Comparison of ENCODE assay signal across 8 mouse cellular contexts in the genomic region with DNA sequence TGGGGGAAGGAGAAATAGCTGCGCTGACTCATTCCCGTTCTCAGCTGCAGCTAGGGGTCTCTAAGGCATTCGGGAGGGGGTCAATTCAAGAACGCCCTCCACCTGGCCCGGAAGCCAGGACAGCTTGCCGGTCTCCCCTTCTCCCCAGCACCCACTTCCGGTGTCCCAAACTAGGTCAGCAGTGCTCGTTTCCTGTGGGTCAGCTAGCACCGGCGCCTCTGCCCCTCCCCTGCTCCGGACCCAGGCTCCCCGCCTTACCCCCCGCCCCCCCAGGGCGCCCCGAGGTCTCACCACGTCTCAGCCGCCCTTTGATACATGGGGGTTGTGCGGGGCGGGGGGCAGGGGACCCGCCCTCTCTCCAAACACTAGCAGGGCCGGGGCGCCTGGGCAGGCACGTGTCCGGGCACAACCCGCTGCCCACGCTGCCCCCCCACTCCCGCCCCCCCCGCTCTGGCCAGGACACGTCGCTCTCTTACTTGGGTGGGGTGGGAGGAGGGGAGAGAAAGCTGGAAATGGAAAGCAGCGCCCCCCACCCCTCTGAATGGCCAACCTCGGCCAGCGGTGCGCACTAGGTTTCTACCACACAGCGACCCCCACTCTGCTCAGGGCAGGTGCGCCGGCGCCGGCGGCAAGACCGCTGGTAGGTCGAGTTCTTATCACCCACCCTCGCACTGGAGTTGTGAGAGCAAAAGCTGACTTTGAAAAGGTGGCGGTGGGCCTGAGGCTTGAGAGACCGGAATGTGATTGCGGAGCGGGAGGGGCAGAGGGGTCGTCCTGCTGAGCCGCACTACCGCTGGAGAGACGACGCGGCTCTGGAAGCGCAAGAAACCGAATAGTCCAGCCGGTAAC. TPM values are rescaled to one million over a fixed set of nuclear protein-coding genes. Genes with fewer than 3 reads are reported as not detected.
DNase-seq lines count a peak whose midpoint lies in the region; ATAC-seq and TF ChIP-seq lines count a peak whose summit lies in the region.

No protein-coding gene starts in this region.

- H3K27me3 ChIP-seq in megakaryocyte, embryonic 14.5 days (replicated peaks): no peaks in the 10 kb centered on the region
- no peaks in the 10 kb centered on the region for H3K27me3 ChIP-seq in intestine, postnatal 0 days (replicated peaks; ENCODE audit: control insufficient read depth, insufficient read depth, low read length)
- H3K27me3 ChIP-seq in lung, embryonic 14.5 days (ENCODE audit: insufficient read depth, low read length): no peaks in the 10 kb centered on the region; the same call in 1 of the 2 replicates

- ATAC-seq in megakaryocyte, adult 5-6 weeks (ENCODE audit: poor library complexity, severe bottlenecking): no peak
- no peak for ATAC-seq in intestine, postnatal 0 days
- no peak for ATAC-seq in lung, embryonic 14.5 days (ENCODE audit: insufficient read depth)

- peak overlapping the region; percentile 97 for H3K4me3 ChIP-seq in megakaryocyte, embryonic 14.5 days (replicated peaks)
- peak overlapping the region; percentile 76 for H3K4me3 ChIP-seq in intestine, postnatal 0 days (ENCODE audit: low read depth, low read length)
- peak overlapping the region; percentile 56 for H3K4me3 ChIP-seq in lung, embryonic 14.5 days (ENCODE audit: low read depth, low read length)

- no peaks in the 10 kb centered on the region for H3K9me3 ChIP-seq in megakaryocyte, embryonic 14.5 days
- no peaks in the 10 kb centered on the region for H3K9me3 ChIP-seq in intestine, postnatal 0 days (ENCODE audit: control insufficient read depth)
- H3K9me3 ChIP-seq in lung, embryonic 14.5 days (ENCODE audit: low read depth, low read length): no peaks in the 10 kb centered on the region

- peak overlapping the region; percentile 83 for H3K9ac ChIP-seq in intestine, postnatal 0 days (ENCODE audit: low read depth, low read length)
- peak overlapping the region; percentile 61 for H3K9ac ChIP-seq in lung, embryonic 14.5 days

- WGBS in intestine, postnatal 0 days: 1% methylated on average over 55 of the region's 56 CpGs
- under 1% methylated on average over 47 of the region's 56 CpGs for WGBS in lung, embryonic 14.5 days

- TF ChIP-seq CTCF in intestine, postnatal 0 days (IDR thresholded peaks at IDR 0.05; ENCODE audit: low read depth): 0 out of 2 replicates have a peak, but pooled peaks have one; percentile 11
- no peak for TF ChIP-seq CTCF in lung, embryonic 14.5 days (IDR thresholded peaks at IDR 0.05; ENCODE audit: low read depth)

- H3K4me2 ChIP-seq in intestine, postnatal 0 days (replicated peaks; ENCODE audit: low read depth): peak overlapping the region; percentile 85
- peak overlapping the region; percentile 100 for H3K4me2 ChIP-seq in lung, embryonic 14.5 days

- H3K4me1 ChIP-seq in megakaryocyte, embryonic 14.5 days: peaks cover 69% of the 10 kb centered on the region
- H3K4me1 ChIP-seq in intestine, postnatal 0 days (replicated peaks; ENCODE audit: control insufficient read depth, insufficient read depth, low read length): peaks cover 4% of the 10 kb centered on the region; the same call in 1 of the 2 replicates
- H3K4me1 ChIP-seq in lung, embryonic 14.5 days (ENCODE audit: insufficient read depth): peaks cover 13% of the 10 kb centered on the region

- H3K27ac ChIP-seq in intestine, postnatal 0 days (ENCODE audit: low read depth, low read length): peak overlapping the region; percentile 97
- H3K27ac ChIP-seq in lung, embryonic 14.5 days (ENCODE audit: low read depth): peak overlapping the region; percentile 80

- peaks cover 30% of the 10 kb centered on the region for H3K36me3 ChIP-seq in megakaryocyte, embryonic 14.5 days (replicated peaks; ENCODE audit: low read length)
- H3K36me3 ChIP-seq in intestine, postnatal 0 days (ENCODE audit: control insufficient read depth, insufficient read depth): no peaks in the 10 kb centered on the region
- H3K36me3 ChIP-seq in lung, embryonic 14.5 days (ENCODE audit: insufficient read depth): no peaks in the 10 kb centered on the region

- DNase-seq in cerebellum, adult 9-10 months: peak; percentile 70
- peak; percentile 76 for DNase-seq in gastrocnemius, postnatal 25 days
- DNase-seq in lung, embryonic 14.5 days: peak; percentile 62
- DNase-seq in retina, postnatal 7 days (ENCODE audit: low read depth, low spot score): peak; percentile 53
- no peak for DNase-seq in layer of hippocampus, adult 18-20 months (ENCODE audit: low spot score in 2 of 2)

RNA-seq across cellular contexts. Expression of a gene that starts 2.7 kb away (rescaled TPM):
- 76.2 and 120 TPM in 2 replicates for polyA plus RNA-seq in megakaryocyte, embryonic 14.5 days (2012; ENCODE audit: insufficient read depth, low replicate concordance)
- total RNA-seq in megakaryocyte, adult 5-6 weeks (2015): 38.9 and 41.1 TPM in 2 replicates
- total RNA-seq in megakaryocyte, adult 5-6 weeks (2017): 63.8 and 71.3 TPM in 2 replicates
- total RNA-seq in gastrocnemius, postnatal 25 days (2021): 10 to 100 TPM; 23.0 to 23.7 TPM
- 14.3 and 20.8 TPM in 2 replicates for polyA plus RNA-seq in intestine, postnatal 0 days (2015; fragmentation: Nextera tagmentation; extraction: Ambion mirVana)
- polyA plus RNA-seq in lung, embryonic 14.5 days (2014; fragmentation: Nextera tagmentation; extraction: Ambion mirVana): 1.6 and 1.7 TPM in 2 replicates
- 10 to 100 TPM; 12.1 to 16.8 TPM for total RNA-seq in layer of hippocampus, adult 18-20 months (2021)

RNA-seq across cellular contexts. Expression of a gene that starts 10.7 kb away (rescaled TPM):
- 0.31 and 0.95 TPM in 2 replicates for polyA plus RNA-seq in megakaryocyte, embryonic 14.5 days (2012; ENCODE audit: insufficient read depth, low replicate concordance)
- total RNA-seq in megakaryocyte, adult 5-6 weeks (2015): 1.6 and 2.3 TPM in 2 replicates
- 0.37 and 0.44 TPM in 2 replicates for total RNA-seq in megakaryocyte, adult 5-6 weeks (2017)
- 1 to 10 TPM in 1 of 2 experiments, not detected in 1; 1.2 TPM for total RNA-seq in gastrocnemius, postnatal 25 days (2021)
- not detected in 2 replicates for polyA plus RNA-seq in intestine, postnatal 0 days (2015; fragmentation: Nextera tagmentation; extraction: Ambion mirVana)
- polyA plus RNA-seq in lung, embryonic 14.5 days (2014; fragmentation: Nextera tagmentation; extraction: Ambion mirVana): 0.19 and 0.33 TPM in 2 replicates
- 1 to 10 TPM; 2.5 to 4.4 TPM for total RNA-seq in layer of hippocampus, adult 18-20 months (2021)

RNA-seq across cellular contexts. Expression of a gene that starts 19.8 kb away (rescaled TPM):
- 23.1 and 23.4 TPM in 2 replicates for polyA plus RNA-seq in megakaryocyte, embryonic 14.5 days (2012; ENCODE audit: insufficient read depth, low replicate concordance)
- total RNA-seq in megakaryocyte, adult 5-6 weeks (2015): 9.7 and 11.6 TPM in 2 replicates
- total RNA-seq in megakaryocyte, adult 5-6 weeks (2017): 10.8 and 11.8 TPM in 2 replicates
- 10 to 100 TPM; 43.3 to 44.5 TPM for total RNA-seq in gastrocnemius, postnatal 25 days (2021)
- 29.2 and 32.1 TPM in 2 replicates for polyA plus RNA-seq in intestine, postnatal 0 days (2015; fragmentation: Nextera tagmentation; extraction: Ambion mirVana)
- polyA plus RNA-seq in lung, embryonic 14.5 days (2014; fragmentation: Nextera tagmentation; extraction: Ambion mirVana): 18.1 and 18.2 TPM in 2 replicates
- total RNA-seq in layer of hippocampus, adult 18-20 months (2021): 10 to 100 TPM; 39.8 to 39.9 TPM

RNA-seq across cellular contexts. Expression of a gene that starts 26.3 kb away (rescaled TPM):
- 16.4 and 53.9 TPM in 2 replicates for polyA plus RNA-seq in megakaryocyte, embryonic 14.5 days (2012; ENCODE audit: insufficient read depth, low replicate concordance)
- total RNA-seq in megakaryocyte, adult 5-6 weeks (2015): 157 and 174 TPM in 2 replicates
- 126 and 134 TPM in 2 replicates for total RNA-seq in megakaryocyte, adult 5-6 weeks (2017)
- total RNA-seq in gastrocnemius, postnatal 25 days (2021): 1 to 10 TPM; 3.1 to 3.4 TPM
- 106 and 118 TPM in 2 replicates for polyA plus RNA-seq in intestine, postnatal 0 days (2015; fragmentation: Nextera tagmentation; extraction: Ambion mirVana)
- polyA plus RNA-seq in lung, embryonic 14.5 days (2014; fragmentation: Nextera tagmentation; extraction: Ambion mirVana): 655 and 692 TPM in 2 replicates
- total RNA-seq in layer of hippocampus, adult 18-20 months (2021): 1 to 10 TPM; 2.3 to 2.4 TPM

RNA-seq across cellular contexts. Expression of a gene that starts 26.4 kb away (rescaled TPM):
- 22.7 and 67.6 TPM in 2 replicates for polyA plus RNA-seq in megakaryocyte, embryonic 14.5 days (2012; ENCODE audit: insufficient read depth, low replicate concordance)
- total RNA-seq in megakaryocyte, adult 5-6 weeks (2015): 42.9 and 51.6 TPM in 2 replicates
- 52.4 and 55.1 TPM in 2 replicates for total RNA-seq in megakaryocyte, adult 5-6 weeks (2017)
- 10 to 100 TPM; 21.1 to 23.8 TPM for total RNA-seq in gastrocnemius, postnatal 25 days (2021)
- 43.4 and 48.6 TPM in 2 replicates for polyA plus RNA-seq in intestine, postnatal 0 days (2015; fragmentation: Nextera tagmentation; extraction: Ambion mirVana)
- polyA plus RNA-seq in lung, embryonic 14.5 days (2014; fragmentation: Nextera tagmentation; extraction: Ambion mirVana): 69.5 and 75.2 TPM in 2 replicates
- 10 to 100 TPM; 11.5 to 12.8 TPM for total RNA-seq in layer of hippocampus, adult 18-20 months (2021)

Comparison
In these comparisons a context has a peak if more than half of its experiments do, and no peak if none do; other contexts are left out.
1. DNase-seq: peak in cerebellum, adult 9-10 months (single experiment), gastrocnemius, postnatal 25 days (single experiment), lung, embryonic 14.5 days (single experiment) and retina, postnatal 7 days (single experiment); none in layer of hippocampus, adult 18-20 months (0 of 2).
2. Peak in every context shown above with its lines, with median percentiles within 50 percentile points of each other: H3K4me3 ChIP-seq.